Comparison of ENCODE assay signal across 9 mouse cellular contexts in genomic region chr17:29668051-29668986, GRCm38 (mm10). TPM values are rescaled to one million over a fixed set of nuclear protein-coding genes. Genes with fewer than 3 reads are reported as not detected.
DNase-seq lines count a peak whose midpoint lies in the region; ATAC-seq lines count a peak whose summit lies in the region.
"Had no signal": no experiment of that assay in that cellular context is flagged by ENCODE, and none has a peak within 500 bp of the region (broad histone marks: within the 10 kb centered on the region; RNA-seq: fewer than 3 reads in every experiment).

No protein-coding gene starts in this region.

- peak overlapping the region; percentile 70 for H3K27ac ChIP-seq in forebrain, embryonic 14.5 days (ENCODE audit: low read depth, low read length)
- H3K27ac ChIP-seq in forebrain, embryonic 10.5 days: no peak overlapping the region
- H3K27ac ChIP-seq in forebrain, embryonic 16.5 days (ENCODE audit: low read length): peak overlapping the region; percentile 74
- peak overlapping the region; percentile 40 for H3K27ac ChIP-seq in midbrain, embryonic 12.5 days (replicated peaks)
- H3K27ac ChIP-seq: limb, embryonic 13.5 days had no signal

- H3K36me3 ChIP-seq in forebrain, embryonic 14.5 days (ENCODE audit: control insufficient read depth, insufficient read depth, low read length): peaks cover 29% of the 10 kb centered on the region
- peaks cover 93% of the 10 kb centered on the region for H3K36me3 ChIP-seq in forebrain, embryonic 10.5 days (replicated peaks)
- 0 out of 2 replicates have a peak, but pooled peaks cover 2% of the 10 kb centered on the region for H3K36me3 ChIP-seq in forebrain, embryonic 16.5 days (ENCODE audit: control insufficient read depth, insufficient read depth)
- H3K36me3 ChIP-seq in midbrain, embryonic 12.5 days: peaks cover 30% of the 10 kb centered on the region

- no peak overlapping the region for H3K4me2 ChIP-seq in forebrain, embryonic 14.5 days (ENCODE audit: low read length)
- H3K4me2 ChIP-seq in forebrain, embryonic 16.5 days (ENCODE audit: low read length): no peak overlapping the region
- no peak overlapping the region for H3K4me2 ChIP-seq in midbrain, embryonic 12.5 days (replicated peaks)
- H3K4me2 ChIP-seq: limb, embryonic 13.5 days had no signal

- H3K9ac ChIP-seq in forebrain, embryonic 14.5 days (ENCODE audit: low read length): no peak overlapping the region
- H3K9ac ChIP-seq in forebrain, embryonic 16.5 days (replicated peaks; ENCODE audit: low read depth, low read length): no peak overlapping the region
- H3K9ac ChIP-seq in midbrain, embryonic 12.5 days (replicated peaks): 0 out of 2 replicates have a peak overlapping the region, but pooled peaks have one; percentile 5
- H3K9ac ChIP-seq: limb, embryonic 13.5 days had no signal

- H3K9me3 ChIP-seq in forebrain, embryonic 14.5 days (replicated peaks; ENCODE audit: control insufficient read depth, low read length): no peaks in the 10 kb centered on the region
- H3K9me3 ChIP-seq in forebrain, embryonic 10.5 days: no peaks in the 10 kb centered on the region
- no peaks in the 10 kb centered on the region for H3K9me3 ChIP-seq in forebrain, embryonic 16.5 days (ENCODE audit: control insufficient read depth, low read length)
- H3K9me3 ChIP-seq in midbrain, embryonic 12.5 days: no peaks in the 10 kb centered on the region
- H3K9me3 ChIP-seq: limb, embryonic 13.5 days had no signal

- ATAC-seq in forebrain, embryonic 14.5 days: peak; percentile 65
- peak; percentile 85 for ATAC-seq in forebrain, embryonic 16.5 days
- ATAC-seq in midbrain, embryonic 12.5 days (ENCODE audit: low FRiP score, low read depth): no peak
- no peak for ATAC-seq in inflammation-experienced regulatory T-cells, adult 6 months
- ATAC-seq in erythroid progenitor cell, adult 5-6 weeks (replicated peaks; ENCODE audit: low FRiP score, poor library complexity, severe bottlenecking): no peak

- no peak overlapping the region for H3K4me3 ChIP-seq in forebrain, embryonic 14.5 days (ENCODE audit: low read depth, low read length)
- no peak overlapping the region for H3K4me3 ChIP-seq in forebrain, embryonic 10.5 days
- H3K4me3 ChIP-seq in forebrain, embryonic 16.5 days (replicated peaks; ENCODE audit: low read length): no peak overlapping the region
- no peak overlapping the region for H3K4me3 ChIP-seq in midbrain, embryonic 12.5 days
- H3K4me3 ChIP-seq: limb, embryonic 13.5 days had no signal

- peak; percentile 76 for DNase-seq in forebrain, embryonic 14.5 days (ENCODE audit: low spot score)
- DNase-seq in forebrain, embryonic 10.5 days (ENCODE audit: extremely low spot score, low spot score): no peak
- DNase-seq in R1 (ENCODE audit: low read depth, low spot score): peak; percentile 73
- DNase-seq in testis, postnatal 14 days (ENCODE audit: low spot score): no peak

- no peaks in the 10 kb centered on the region for H3K27me3 ChIP-seq in forebrain, embryonic 14.5 days (replicated peaks; ENCODE audit: control insufficient read depth, insufficient read depth, low read length)
- H3K27me3 ChIP-seq in forebrain, embryonic 10.5 days (ENCODE audit: poor library complexity, severe bottlenecking): no peaks in the 10 kb centered on the region
- H3K27me3 ChIP-seq in forebrain, embryonic 16.5 days (replicated peaks; ENCODE audit: control insufficient read depth, insufficient read depth, low read length): no peaks in the 10 kb centered on the region
- H3K27me3 ChIP-seq in midbrain, embryonic 12.5 days: no peaks in the 10 kb centered on the region
- H3K27me3 ChIP-seq: limb, embryonic 13.5 days had no signal

- no peaks in the 10 kb centered on the region; the same call in 1 of the 2 replicates for H3K4me1 ChIP-seq in forebrain, embryonic 14.5 days (ENCODE audit: control insufficient read depth, insufficient read depth, low read length)
- no peaks in the 10 kb centered on the region for H3K4me1 ChIP-seq in forebrain, embryonic 10.5 days
- peaks cover 14% of the 10 kb centered on the region for H3K4me1 ChIP-seq in forebrain, embryonic 16.5 days (replicated peaks; ENCODE audit: control insufficient read depth, insufficient read depth, low read length)
- peaks cover 6% of the 10 kb centered on the region; the same call in 1 of the 2 replicates for H3K4me1 ChIP-seq in midbrain, embryonic 12.5 days
- H3K4me1 ChIP-seq: limb, embryonic 13.5 days had no signal

- 78% methylated on average over 10 of the region's 10 CpGs for WGBS in forebrain, embryonic 14.5 days
- WGBS in forebrain, embryonic 10.5 days: 89% methylated on average over 10 of the region's 10 CpGs
- 71% methylated on average over 10 of the region's 10 CpGs for WGBS in forebrain, embryonic 16.5 days
- WGBS in midbrain, embryonic 12.5 days: 67% methylated on average over 10 of the region's 10 CpGs

RNA-seq across cellular contexts. Expression of gene Cmtr1, which starts 7.9 kb away (rescaled TPM):
- 116 and 138 TPM in 2 replicates for polyA plus RNA-seq in forebrain, embryonic 14.5 days (2014; fragmentation: Nextera tagmentation; extraction: Ambion mirVana)
- polyA plus RNA-seq in forebrain, embryonic 10.5 days (2016; fragmentation: Nextera tagmentation; extraction: Ambion mirVana): 139 and 156 TPM in 2 replicates
- polyA plus RNA-seq in forebrain, embryonic 16.5 days (2015; fragmentation: Nextera tagmentation; extraction: Ambion mirVana): 132 and 146 TPM in 2 replicates
- polyA plus RNA-seq in midbrain, embryonic 12.5 days (2016; fragmentation: Nextera tagmentation; extraction: Ambion mirVana): 162 TPM in 2 replicates
- polyA plus RNA-seq in inflammation-experienced regulatory T-cells, adult 6 months (2017; shearing (Covaris generic)): 100 to 1,000 TPM in 1 of 3 experiments, 10 to 100 TPM in 2; 83.4 to 107 (median 98.4) TPM
- total RNA-seq in erythroid progenitor cell, adult 5-6 weeks (2015; ENCODE audit: low replicate concordance): 72.1 and 86.9 TPM in 2 replicates
- total RNA-seq in erythroid progenitor cell, adult 5-6 weeks (2017; ENCODE audit: low replicate concordance): 448 and 477 TPM in 2 replicates

RNA-seq across cellular contexts. Expression of gene Ccdc167, which starts 48.5 kb away (rescaled TPM):
- 12.8 and 14.0 TPM in 2 replicates for polyA plus RNA-seq in forebrain, embryonic 14.5 days (2014; fragmentation: Nextera tagmentation; extraction: Ambion mirVana)
- 16.0 and 17.9 TPM in 2 replicates for polyA plus RNA-seq in forebrain, embryonic 10.5 days (2016; fragmentation: Nextera tagmentation; extraction: Ambion mirVana)
- 9.3 and 11.6 TPM in 2 replicates for polyA plus RNA-seq in forebrain, embryonic 16.5 days (2015; fragmentation: Nextera tagmentation; extraction: Ambion mirVana)
- polyA plus RNA-seq in midbrain, embryonic 12.5 days (2016; fragmentation: Nextera tagmentation; extraction: Ambion mirVana): 15.6 and 15.9 TPM in 2 replicates
- 10 to 100 TPM in 1 of 3 experiments, 1 to 10 TPM in 2; 5.5 to 12.3 (median 8.5) TPM for polyA plus RNA-seq in inflammation-experienced regulatory T-cells, adult 6 months (2017; shearing (Covaris generic))
- total RNA-seq in erythroid progenitor cell, adult 5-6 weeks (2015; ENCODE audit: low replicate concordance): 7.9 and 11.7 TPM in 2 replicates
- 7.9 and 9.8 TPM in 2 replicates for total RNA-seq in erythroid progenitor cell, adult 5-6 weeks (2017; ENCODE audit: low replicate concordance)

RNA-seq across cellular contexts. Expression of gene Gm28043, which starts 53.6 kb away (rescaled TPM):
- polyA plus RNA-seq in forebrain, embryonic 14.5 days (2014; fragmentation: Nextera tagmentation; extraction: Ambion mirVana): 1.9 and 2.4 TPM in 2 replicates
- polyA plus RNA-seq in forebrain, embryonic 10.5 days (2016; fragmentation: Nextera tagmentation; extraction: Ambion mirVana): 3.6 and 3.9 TPM in 2 replicates
- 2.3 and 2.6 TPM in 2 replicates for polyA plus RNA-seq in forebrain, embryonic 16.5 days (2015; fragmentation: Nextera tagmentation; extraction: Ambion mirVana)
- 5.0 TPM in 2 replicates for polyA plus RNA-seq in midbrain, embryonic 12.5 days (2016; fragmentation: Nextera tagmentation; extraction: Ambion mirVana)
- polyA plus RNA-seq in inflammation-experienced regulatory T-cells, adult 6 months (2017; shearing (Covaris generic)): 1 to 10 TPM; 3.7 to 4.4 (median 4.1) TPM
- total RNA-seq in erythroid progenitor cell, adult 5-6 weeks (2015; ENCODE audit: low replicate concordance): 4.0 and 10.5 TPM in 2 replicates
- 29.7 and 39.3 TPM in 2 replicates for total RNA-seq in erythroid progenitor cell, adult 5-6 weeks (2017; ENCODE audit: low replicate concordance)

RNA-seq across cellular contexts. Expression of gene Rnf8, which starts 53.7 kb away (rescaled TPM):
- polyA plus RNA-seq in forebrain, embryonic 14.5 days (2014; fragmentation: Nextera tagmentation; extraction: Ambion mirVana): 89.7 and 96.7 TPM in 2 replicates
- 120 and 124 TPM in 2 replicates for polyA plus RNA-seq in forebrain, embryonic 10.5 days (2016; fragmentation: Nextera tagmentation; extraction: Ambion mirVana)
- polyA plus RNA-seq in forebrain, embryonic 16.5 days (2015; fragmentation: Nextera tagmentation; extraction: Ambion mirVana): 103 and 104 TPM in 2 replicates
- polyA plus RNA-seq in midbrain, embryonic 12.5 days (2016; fragmentation: Nextera tagmentation; extraction: Ambion mirVana): 98.2 and 101 TPM in 2 replicates
- polyA plus RNA-seq in inflammation-experienced regulatory T-cells, adult 6 months (2017; shearing (Covaris generic)): 10 to 100 TPM; 24.6 to 27.5 (median 24.9) TPM
- 62.0 and 77.1 TPM in 2 replicates for total RNA-seq in erythroid progenitor cell, adult 5-6 weeks (2015; ENCODE audit: low replicate concordance)
- total RNA-seq in erythroid progenitor cell, adult 5-6 weeks (2017; ENCODE audit: low replicate concordance): 71.4 and 80.5 TPM in 2 replicates

Comparison
In these comparisons a context has a peak if more than half of its experiments do, and no peak if none do; other contexts are left out.
1. DNase-seq: peak in forebrain, embryonic 14.5 days (single experiment) and R1 (single experiment); none in forebrain, embryonic 10.5 days (single experiment) and testis, postnatal 14 days (single experiment).
2. ATAC-seq: peak in forebrain, embryonic 14.5 days (single experiment) and forebrain, embryonic 16.5 days (single experiment); none in midbrain, embryonic 12.5 days (single experiment), inflammation-experienced regulatory T-cells, adult 6 months (single experiment) and erythroid progenitor cell, adult 5-6 weeks (single experiment).